Mouse (Mus musculus) left cerebral cortex, adult 11 months (tissue): ENCODE measurements around the gene Cfap97d1.
"Not testable (repeated sequence)": the region's sequence is repeated elsewhere in the genome, so short reads cannot be mapped to it uniquely, and the experiment has no call there.

Experiments used
- DNase-seq: peaks from one replicate; pipeline ENCODE4 v3.0.0; 2022; ENCODE audit warnings: low spot score

Cfap97d1 gene

GRCm38 (mm10) chr11:101974181-101974580, 9.9 kb upstream of the Cfap97d1 start:
- no peak for DNase-seq

- no peak for DNase-seq
These were observed 9.2 kb upstream of the Cfap97d1 start for GRCm38 (mm10) chr11:101974923-101975322.

- no peak for DNase-seq
These were observed 7.1 kb upstream of the Cfap97d1 start for GRCm38 (mm10) chr11:101976949-101977348.

- DNase-seq, result no peak
These were observed 4.9 kb upstream of the Cfap97d1 start for GRCm38 (mm10) chr11:101979140-101979539.

DNA sequence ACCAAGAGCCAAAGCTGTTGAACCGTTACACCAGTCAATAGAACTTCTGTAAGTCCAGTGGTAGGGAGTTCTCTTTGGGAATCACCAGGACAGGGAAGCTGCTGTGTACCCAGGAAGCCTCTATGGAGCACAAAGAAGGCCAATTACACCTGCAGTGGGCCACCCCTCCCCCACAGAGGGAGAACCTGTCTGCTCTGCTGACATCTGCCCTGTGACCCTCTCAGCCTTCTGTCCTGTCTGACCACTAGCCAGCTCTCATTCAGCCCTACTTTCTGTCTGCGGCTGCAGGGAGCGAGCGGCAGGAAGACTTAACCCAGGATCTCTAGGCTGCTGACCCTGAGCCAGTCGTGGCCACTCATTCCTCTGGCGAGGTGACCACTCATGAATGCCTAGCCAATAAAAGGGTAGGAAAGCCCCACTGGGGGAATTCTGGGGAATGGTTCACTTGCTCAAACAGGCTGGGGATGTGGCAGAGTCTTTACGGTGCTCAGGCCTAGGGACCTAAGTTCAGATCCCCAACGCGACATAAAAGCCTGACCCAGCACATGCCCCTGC, 3.4 kb upstream of the Cfap97d1 start:
- no peak for DNase-seq

- DNase-seq, result no peak
These were observed 2.2 kb upstream of the Cfap97d1 start for GRCm38 (mm10) chr11:101981850-101982249.

GRCm38 (mm10) chr11:101982981-101983411, 1.1 kb upstream of the Cfap97d1 start:
- no peak for DNase-seq

- DNase-seq, result no peak
These were observed 603 bp upstream of the Cfap97d1 start for GRCm38 (mm10) chr11:101983431-101983921.

GRCm38 (mm10) chr11:101985450-101985849, 1.4 kb downstream of the Cfap97d1 start:
- not testable (repeated sequence) for DNase-seq

GRCm38 (mm10) chr11:101985990-101986389, 1.9 kb downstream of the Cfap97d1 start:
- DNase-seq, result peak; percentile 79

- no peak for DNase-seq
These were observed 2.8 kb downstream of the Cfap97d1 start, which contains the start of gene Dusp3 for GRCm38 (mm10) chr11:101986913-101987312. Dusp3 (minus strand) TSS chr11:101987013.

GRCm38 (mm10) chr11:101990244-101990643, 6.2 kb downstream of the Cfap97d1 start:
- no peak for DNase-seq

DNA sequence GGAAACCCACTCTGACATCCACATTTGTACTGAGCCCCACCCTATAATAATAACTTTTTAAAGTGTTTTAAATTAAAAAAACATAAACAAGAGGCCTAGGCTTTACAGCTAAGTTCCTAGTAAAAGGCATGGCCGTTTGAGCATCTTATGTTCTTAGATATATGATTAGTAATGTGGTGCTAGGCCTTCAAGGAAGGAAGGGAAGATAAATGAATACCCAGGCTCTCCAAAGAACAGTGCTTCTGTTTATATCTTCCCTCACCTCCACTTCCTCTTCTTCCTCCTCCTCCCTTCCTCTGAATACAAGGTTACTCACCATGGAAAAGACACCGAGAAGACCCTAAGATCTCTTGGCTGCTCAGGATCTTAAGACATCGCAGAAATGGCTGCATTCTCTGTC, 7.7 kb downstream of the Cfap97d1 start:
- DNase-seq, result no peak

GRCm38 (mm10) chr11:101992411-101992810, 8.3 kb downstream of the Cfap97d1 start:
- no peak for DNase-seq

GRCm38 (mm10) chr11:101994100-101994499, 10.0 kb downstream of the Cfap97d1 start:
- DNase-seq, result no peak

DNA sequence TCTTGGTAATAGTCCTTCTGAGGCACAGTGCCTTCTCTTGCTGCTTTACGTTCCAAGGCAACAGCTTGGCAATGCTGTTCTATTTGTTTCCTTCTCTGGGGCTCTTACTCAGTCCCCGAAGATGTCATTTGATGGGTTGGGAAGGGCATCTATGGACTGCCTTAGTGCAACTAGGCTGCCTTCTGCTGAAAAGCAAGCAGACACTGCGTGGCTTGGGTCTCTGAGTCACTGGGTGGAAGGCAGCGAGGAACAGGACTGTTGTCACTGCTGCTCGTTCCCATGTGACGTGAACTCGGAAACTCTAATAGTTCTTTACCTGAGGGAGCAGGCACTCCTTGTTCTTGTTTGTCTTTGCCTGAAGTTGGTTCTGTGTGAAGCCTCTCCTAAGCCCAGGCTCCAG, 11.9 kb downstream of the Cfap97d1 start:
- DNase-seq, result no peak

- no peak for DNase-seq
These were observed 14.2 kb downstream of the Cfap97d1 start for GRCm38 (mm10) chr11:101998258-101998657.

DNA sequence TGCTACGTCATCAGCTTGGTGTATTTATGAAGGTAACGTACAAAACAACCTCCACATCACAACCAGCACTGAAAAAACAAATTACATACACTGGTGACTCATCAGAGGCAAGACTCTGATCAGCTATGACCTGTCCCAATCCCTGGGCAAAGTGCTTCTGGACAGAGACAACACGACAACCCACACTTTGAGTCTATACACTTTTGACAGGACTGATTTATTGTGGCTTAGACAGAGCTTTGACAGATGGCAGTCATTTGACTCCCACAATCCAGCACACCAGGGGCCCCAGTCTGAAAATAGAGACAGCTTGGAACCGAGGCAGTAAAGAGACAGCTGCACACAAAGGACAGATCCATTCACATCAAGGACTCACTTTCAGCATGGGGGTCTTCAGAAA, 15.4 kb downstream of the Cfap97d1 start:
- no peak for DNase-seq

DNA sequence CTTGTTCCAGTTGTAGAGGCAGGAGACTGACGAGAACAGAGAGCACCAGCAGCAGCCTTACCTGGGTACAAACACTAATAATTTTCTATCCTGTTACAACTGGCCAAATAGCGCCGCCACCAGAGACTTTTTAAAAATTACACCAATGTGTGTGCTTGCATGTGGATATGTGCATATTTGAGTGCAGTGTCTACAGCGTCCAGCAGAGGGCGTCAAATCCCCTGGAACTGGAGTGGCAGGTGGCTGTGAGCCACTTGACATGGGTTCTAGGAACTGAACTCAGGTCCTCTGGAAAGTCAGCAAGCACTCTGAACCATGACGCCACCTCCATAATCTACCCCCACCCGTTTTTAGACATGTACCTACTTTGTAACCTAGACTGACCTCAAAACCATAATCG, 20.2 kb downstream of the Cfap97d1 start:
- no peak for DNase-seq

DNA sequence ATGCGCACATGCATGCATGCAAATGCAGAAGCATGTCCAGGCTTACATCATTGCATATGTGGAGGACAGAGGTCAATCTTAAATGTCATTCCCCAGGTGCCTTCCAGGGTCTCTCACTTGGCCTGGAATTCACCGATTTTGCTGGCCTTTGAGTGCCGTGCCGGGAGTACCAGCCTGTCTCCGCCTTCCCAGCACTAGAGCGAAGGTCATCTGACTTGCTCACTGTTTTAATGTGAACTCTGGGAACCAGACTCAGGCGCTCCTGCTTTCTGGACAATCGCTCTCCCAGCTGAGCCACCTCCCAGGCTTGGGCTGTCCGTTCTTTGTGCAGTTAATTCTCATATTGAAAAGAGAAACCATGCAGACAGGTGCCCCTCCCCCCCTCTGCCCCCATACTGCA, 22.2 kb downstream of the Cfap97d1 start:
- DNase-seq, result no peak

DNA sequence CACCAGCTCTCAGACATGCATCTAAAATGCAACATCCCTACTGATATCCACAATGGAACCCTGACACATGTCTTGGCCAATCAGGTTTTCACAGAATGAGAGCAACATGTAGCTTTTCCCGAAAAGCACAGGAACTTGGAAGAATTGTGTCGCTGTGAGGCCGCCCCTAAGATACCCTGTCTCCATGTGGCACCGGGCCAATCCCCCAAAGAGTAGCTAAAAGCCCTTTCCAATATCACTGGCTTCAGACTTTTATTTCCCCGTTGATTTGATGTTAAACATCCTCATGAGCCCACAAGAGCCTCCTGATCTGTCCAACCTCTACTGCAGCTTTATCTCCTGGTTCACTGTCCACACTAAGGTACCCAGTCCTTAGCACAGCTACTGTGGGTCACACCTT, 22.6 kb downstream of the Cfap97d1 start:
- DNase-seq, result no peak

DNA sequence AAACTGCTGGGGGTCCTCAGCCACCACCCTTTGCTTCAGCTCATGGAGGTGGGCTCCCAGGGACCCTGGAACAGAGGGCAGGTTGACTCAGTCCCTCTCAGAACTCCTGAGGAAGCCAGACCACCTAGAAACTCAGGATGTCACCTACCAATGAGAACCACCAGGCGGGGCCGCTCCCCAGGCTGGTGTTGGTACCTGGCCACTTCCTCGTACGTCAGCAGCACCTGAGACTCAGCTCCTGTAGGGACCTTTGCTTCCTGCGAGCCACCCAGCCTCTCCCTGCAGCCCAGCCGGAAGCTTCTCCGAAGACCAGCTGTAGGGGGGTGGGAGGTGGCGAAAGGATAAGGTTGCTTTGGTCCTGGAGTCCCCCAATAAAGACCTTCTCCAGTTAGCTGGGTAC, 24.3 kb downstream of the Cfap97d1 start:
- no peak for DNase-seq

GRCm38 (mm10) chr11:102008954-102009637, 25.0 kb downstream of the Cfap97d1 start:
- DNase-seq, result no peak

GRCm38 (mm10) chr11:102010140-102010539, 26.1 kb downstream of the Cfap97d1 start:
- DNase-seq, result no peak
